Mouse (Mus musculus): Measurements from ENCODE around the gene Zcwpw1. TPM values are rescaled to one million over a fixed set of nuclear protein-coding genes. Genes with fewer than 3 reads are reported as not detected.
A peak's percentile ranks its signal among the peaks of the same experiment; 100 is the strongest.

Zcwpw1 gene
- polyA plus RNA-seq, 1 experiment from 2014 or later: 17.7 TPM

- DNase-seq (ENCODE audit: low spot score): no peak
Observed at GRCm38 (mm10) chr5:137753111-137753832, 34.3 kb upstream of the Zcwpw1 start.

- DNase-seq (ENCODE audit: low spot score): no peak
Observed at GRCm38 (mm10) chr5:137755425-137755824, 32.2 kb upstream of the Zcwpw1 start.

- DNase-seq (ENCODE audit: low spot score): no peak
Observed at GRCm38 (mm10) chr5:137756106-137756505, 31.5 kb upstream of the Zcwpw1 start.

GRCm38 (mm10) chr5:137756882-137757661, 30.5 kb upstream of the Zcwpw1 start:
- DNase-seq (ENCODE audit: low spot score): peak; percentile 85

GRCm38 (mm10) chr5:137757887-137758286, 29.7 kb upstream of the Zcwpw1 start:
- DNase-seq (ENCODE audit: low spot score): no peak

- DNase-seq (ENCODE audit: low spot score): no peak
Observed at GRCm38 (mm10) chr5:137758921-137759534, 28.6 kb upstream of the Zcwpw1 start.

- DNase-seq (ENCODE audit: low spot score): peak; percentile 90
Observed at GRCm38 (mm10) chr5:137759971-137760412, 27.6 kb upstream of the Zcwpw1 start.

GRCm38 (mm10) chr5:137764609-137765340, 22.8 kb upstream of the Zcwpw1 start:
- DNase-seq (ENCODE audit: low spot score): no peak

GRCm38 (mm10) chr5:137766270-137766669, 21.3 kb upstream of the Zcwpw1 start:
- DNase-seq (ENCODE audit: low spot score): peak; percentile 65

GRCm38 (mm10) chr5:137768475-137768874, 19.1 kb upstream of the Zcwpw1 start:
- no peak for DNase-seq (ENCODE audit: low spot score)

GRCm38 (mm10) chr5:137770709-137771108, 16.9 kb upstream of the Zcwpw1 start:
- peak; percentile 82 for DNase-seq (ENCODE audit: low spot score)

- no peak for DNase-seq (ENCODE audit: low spot score)
Observed at GRCm38 (mm10) chr5:137772755-137773154, 14.8 kb upstream of the Zcwpw1 start.

GRCm38 (mm10) chr5:137775587-137776290, 11.9 kb upstream of the Zcwpw1 start:
- DNase-seq (ENCODE audit: low spot score): no peak

GRCm38 (mm10) chr5:137776408-137776918, 11.1 kb upstream of the Zcwpw1 start:
- DNase-seq (ENCODE audit: low spot score): peak; percentile 76

GRCm38 (mm10) chr5:137777267-137777845, 10.2 kb upstream of the Zcwpw1 start:
- DNase-seq (ENCODE audit: low spot score): no peak

- DNase-seq (ENCODE audit: low spot score): peak; percentile 97
Observed at GRCm38 (mm10) chr5:137778635-137779034, 9.0 kb upstream of the Zcwpw1 start, which contains the start of gene Ppp1r35. Ppp1r35 (plus strand) TSS chr5:137778849.

GRCm38 (mm10) chr5:137779053-137779933, 8.3 kb upstream of the Zcwpw1 start:
- peak; percentile 32 for DNase-seq (ENCODE audit: low spot score)

- no peak for DNase-seq (ENCODE audit: low spot score)
Observed at GRCm38 (mm10) chr5:137781661-137782060, 5.9 kb upstream of the Zcwpw1 start.
